Mouse (Mus musculus): Measurements from ENCODE around the gene Usp20. TPM values are rescaled to one million over a fixed set of nuclear protein-coding genes. Genes with fewer than 3 reads are reported as not detected.

Gene Usp20
- polyA plus RNA-seq (2017; shearing (Covaris generic)), result 34.7 TPM

GRCm38 (mm10) chr2:30981790-30982513, at the start of gene Usp20, which contains the start of gene BC005624:
Gene Usp20, plus strand, starts transcription at chr2:30982279.
Gene BC005624, minus strand, starts transcription at chr2:30982201.

GRCm38 (mm10) chr2:30952824-30953490, 29.1 kb upstream of the Usp20 start, which contains the start of gene Tor1b:
Gene Tor1b, plus strand, starts transcription at chr2:30952959.

GRCm38 (mm10) chr2:30967352-30968327, 14.4 kb upstream of the Usp20 start, which contains the start of gene Tor1a:
Gene Tor1a, minus strand, starts transcription at chr2:30967933.

Other genes starting within 250 kb of the Usp20 start
- gene 1700001O22Rik, start 178.6 kb upstream of the Usp20 start, polyA plus RNA-seq (2017; shearing (Covaris generic)), result not detected
- 47.4 TPM for gene Ntmt1, start 174.5 kb upstream of the Usp20 start, polyA plus RNA-seq (2017; shearing (Covaris generic))
- 69.6 TPM for gene Asb6, start 151.9 kb upstream of the Usp20 start, polyA plus RNA-seq (2017; shearing (Covaris generic))
- not detected for gene Prrx2, start 147.3 kb upstream of the Usp20 start, polyA plus RNA-seq (2017; shearing (Covaris generic))
- gene Ptges, start 52.4 kb upstream of the Usp20 start, polyA plus RNA-seq (2017; shearing (Covaris generic)), result not detected
- gene Tor1b, start 29.3 kb upstream of the Usp20 start, polyA plus RNA-seq (2017; shearing (Covaris generic)), result 24.8 TPM
- gene Tor1a, start 14.3 kb upstream of the Usp20 start, polyA plus RNA-seq (2017; shearing (Covaris generic)), result 57.2 TPM
- gene BC005624, start 78 bp upstream of the Usp20 start, polyA plus RNA-seq (2017; shearing (Covaris generic)), result 89.9 TPM
- gene Fnbp1, start 159.7 kb downstream of the Usp20 start, polyA plus RNA-seq (2017; shearing (Covaris generic)), result 141 TPM
- 71.4 TPM for gene Gpr107, start 170.0 kb downstream of the Usp20 start, polyA plus RNA-seq (2017; shearing (Covaris generic))

Data from CD4-positive, CD25-positive, alpha-beta regulatory T cell, adult 9 weeks (primary cell).